Mouse (Mus musculus) intestine, postnatal 0 days (tissue): Measurements from ENCODE around the gene Crtap. TPM values are rescaled to one million over a fixed set of nuclear protein-coding genes. Genes with fewer than 3 reads are reported as not detected.

Experiments
- ATAC-seq: fragments of 200-750 bp; cut with Nextera tagmentation; 2 replicates; pipeline ENCODE4 v1.8.0; 2017; ENCODE audit warnings: mild to moderate bottlenecking, moderate TSS enrichment, moderate library complexity
- H3K27ac ChIP-seq: fragments of 300-500 bp; sonication (generic); 2 replicates; pipeline ENCODE4 v1.5.1; 2014; ENCODE audit warnings: mild to moderate bottlenecking, low read depth, low read length, moderate library complexity
- H3K27me3 ChIP-seq: fragments of 300-500 bp; sonication (generic); replicated peaks from 2 replicates; pipeline ENCODE4 v1.6.1; 2014; ENCODE audit warnings: low read length, mixed read lengths; ENCODE audit not compliant: control insufficient read depth, insufficient read depth
- H3K36me3 ChIP-seq: fragments of 300-500 bp; sonication (generic); 2 replicates; pipeline ENCODE4 v1.6.1; 2014; ENCODE audit warnings: mild to moderate bottlenecking, moderate library complexity; ENCODE audit not compliant: control insufficient read depth, insufficient read depth
- H3K4me1 ChIP-seq: fragments of 300-500 bp; sonication (generic); replicated peaks from 2 replicates; pipeline ENCODE4 v1.6.1; 2014; ENCODE audit warnings: antibody characterized with exemption, low read length, mixed read lengths; ENCODE audit not compliant: control insufficient read depth, insufficient read depth
- H3K4me2 ChIP-seq: fragments of 300-500 bp; sonication (generic); replicated peaks from 2 replicates; pipeline ENCODE4 v1.6.1; 2014; ENCODE audit warnings: low read depth, mild to moderate bottlenecking, moderate library complexity
- H3K4me3 ChIP-seq: fragments of 300-500 bp; sonication (generic); 2 replicates; pipeline ENCODE4 v1.5.1; 2014; ENCODE audit warnings: low read depth, low read length
- H3K9ac ChIP-seq: fragments of 300-500 bp; sonication (generic); 2 replicates; pipeline ENCODE4 v1.6.1; 2014; ENCODE audit warnings: mild to moderate bottlenecking, low read depth, low read length
- H3K9me3 ChIP-seq: fragments of 300-500 bp; sonication (generic); 2 replicates; pipeline ENCODE4 v1.6.1; 2016; ENCODE audit warnings: mixed run types; ENCODE audit not compliant: control insufficient read depth
- CTCF ChIP-seq: sonication (generic); IDR thresholded peaks from 2 replicates; pipeline ENCODE4 v1.5.1; 2016; ENCODE audit warnings: low read depth, mild to moderate bottlenecking, control low read depth, antibody characterized with exemption, moderate library complexity
- WGBS: fragments of 180-500 bp; shearing (Covaris S2); extraction: QIAGEN DNeasy Blood & Tissue Kit; methylation state at CpG from one replicate; pipeline ENCODE4 v1.1.7; 2014; 5-methylcytosine and 5-hydroxymethylcytosine counted together
- polyA plus RNA-seq: library from polyadenylated mRNA; unstranded; fragments of >200 nt; fragmentation: Nextera tagmentation; extraction: Ambion mirVana; gene quantifications from 2 replicates; pipeline ENCODE4 v1.2.1, GENCODE M21; 2015

Gene Crtap
- polyA plus RNA-seq, 1 experiment from 2014 or later = 58.3 TPM

- WGBS = 2% methylated on average over 10 of the region's 10 CpGs
- Histone ChIP-seq H3K9me3 (no peaks in the 10 kb centered on the region), H3K4me2 (peak overlapping the region; percentile 84), H3K27ac (peak overlapping the region; percentile 89), H3K27me3 (no peaks in the 10 kb centered on the region), H3K4me3 (peak overlapping the region; percentile 68), H3K4me1 (0 out of 2 replicates have a peak, but pooled peaks cover 7% of the 10 kb centered on the region), H3K36me3 (no peaks in the 10 kb centered on the region), H3K9ac (peak overlapping the region; percentile 76)
- no peak for ATAC-seq
- TF ChIP-seq CTCF = no peak
Observed at GRCm38 (mm10) chr9:114390749-114391075, 237 bp upstream of the Crtap start.

- peak overlapping the region; percentile 76; the same call in 1 of the 2 replicates for H3K9ac ChIP-seq
- H3K36me3 ChIP-seq = peaks cover 8% of the 10 kb centered on the region; the same call in 1 of the 2 replicates
- H3K9me3 ChIP-seq = no peaks in the 10 kb centered on the region
- peak overlapping the region; percentile 84 for H3K4me2 ChIP-seq
- ATAC-seq = peak; percentile 34; the same call in 1 of the 2 replicates
- 0 out of 2 replicates have a peak, but pooled peaks cover 11% of the 10 kb centered on the region for H3K4me1 ChIP-seq
- H3K27ac ChIP-seq = peak overlapping the region; percentile 89
- TF ChIP-seq CTCF = peak; percentile 71
- no peaks in the 10 kb centered on the region for H3K27me3 ChIP-seq
- peak overlapping the region; percentile 68 for H3K4me3 ChIP-seq
- WGBS = 73% methylated on average over 8 of the region's 8 CpGs
Observed at GRCm38 (mm10) chr9:114389371-114389904, 1.0 kb downstream of the Crtap start.

GRCm38 (mm10) chr9:114388701-114389370 is 1.6 kb downstream of the Crtap start:
- Histone ChIP-seq H3K9ac (no peak overlapping the region), H3K4me2 (no peak overlapping the region; the same call in 1 of the 2 replicates), H3K9me3 (no peaks in the 10 kb centered on the region), H3K4me1 (0 out of 2 replicates have a peak, but pooled peaks cover 11% of the 10 kb centered on the region), H3K27ac (peak overlapping the region; percentile 89; the same call in 1 of the 2 replicates), H3K27me3 (no peaks in the 10 kb centered on the region), H3K36me3 (peaks cover 12% of the 10 kb centered on the region; the same call in 1 of the 2 replicates), H3K4me3 (no peak overlapping the region)
- TF ChIP-seq CTCF = no peak
- WGBS = 55% methylated on average over 3 of the region's 3 CpGs
- ATAC-seq = no peak

DNA sequence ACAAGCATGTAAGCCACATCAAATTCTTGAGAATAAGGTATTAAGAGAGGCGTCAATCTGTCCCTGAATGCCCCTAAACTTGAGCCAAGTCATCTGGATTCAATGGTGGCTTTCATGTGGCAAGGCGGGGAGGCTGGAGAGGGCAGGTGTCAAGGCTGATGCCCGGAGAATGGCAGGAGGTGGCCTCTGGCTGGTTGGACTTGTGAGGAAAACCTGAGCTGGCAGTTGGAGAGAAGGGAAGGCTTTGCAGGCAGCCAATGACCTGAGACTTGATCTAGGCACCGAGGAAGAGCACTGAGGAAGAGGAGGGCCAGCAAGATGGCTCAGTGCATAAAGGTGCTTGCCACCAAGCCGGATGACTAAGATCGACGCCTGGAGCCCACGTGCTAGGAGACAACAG is 2.2 kb downstream of the Crtap start:
- H3K36me3 ChIP-seq = peaks cover 15% of the 10 kb centered on the region; the same call in 1 of the 2 replicates
- 0 out of 2 replicates have a peak, but pooled peaks cover 11% of the 10 kb centered on the region for H3K4me1 ChIP-seq
- no peaks in the 10 kb centered on the region for H3K27me3 ChIP-seq
- TF ChIP-seq CTCF = no peak
- H3K9ac ChIP-seq = no peak overlapping the region
- H3K4me3 ChIP-seq = no peak overlapping the region
- 0 out of 2 replicates have a peak overlapping the region, but pooled peaks have one; percentile 89 for H3K27ac ChIP-seq
- ATAC-seq = no peak
- H3K4me2 ChIP-seq = no peak overlapping the region
- H3K9me3 ChIP-seq = no peaks in the 10 kb centered on the region
- 71% methylated on average over 8 of the region's 8 CpGs for WGBS

GRCm38 (mm10) chr9:114387086-114387485 is 3.4 kb downstream of the Crtap start:
- 34% methylated on average over 6 of the region's 6 CpGs for WGBS
- H3K9ac ChIP-seq = no peak overlapping the region

GRCm38 (mm10) chr9:114385160-114385559 is 5.3 kb downstream of the Crtap start:
- H3K36me3 ChIP-seq = peaks cover 15% of the 10 kb centered on the region; the same call in 1 of the 2 replicates
- no peaks in the 10 kb centered on the region for H3K27me3 ChIP-seq
- no peak overlapping the region for H3K9ac ChIP-seq
- peak overlapping the region; percentile 78 for H3K27ac ChIP-seq
- ATAC-seq = no peak
- no peak for TF ChIP-seq CTCF
- no peak overlapping the region for H3K4me3 ChIP-seq
- 86% methylated on average over 10 of the region's 10 CpGs for WGBS
- H3K4me2 ChIP-seq = no peak overlapping the region
- H3K4me1 ChIP-seq = 0 out of 2 replicates have a peak, but pooled peaks cover 11% of the 10 kb centered on the region
- H3K9me3 ChIP-seq = no peaks in the 10 kb centered on the region

More at GRCm38 (mm10) chr9:114387086-114387485, 3.4 kb downstream of the Crtap start:
- Histone ChIP-seq H3K27me3 (no peaks in the 10 kb centered on the region), H3K27ac (no peak overlapping the region), H3K9me3 (no peaks in the 10 kb centered on the region), H3K4me1 (0 out of 2 replicates have a peak, but pooled peaks cover 11% of the 10 kb centered on the region), H3K4me3 (no peak overlapping the region), H3K4me2 (no peak overlapping the region), H3K36me3 (peaks cover 15% of the 10 kb centered on the region; the same call in 1 of the 2 replicates)
- no peak for ATAC-seq
- no peak for TF ChIP-seq CTCF
